Mouse (Mus musculus) embryo, embryonic 10.5 days (tissue): ENCODE results near the gene Ipo11.
"Not testable (repeated sequence)": the region's sequence is repeated elsewhere in the genome, so short reads cannot be mapped to it uniquely, and the experiment has no call there.

Source experiments
- DNase-seq: peaks from one replicate; pipeline ENCODE4 v3.0.0-alpha.2; 2015; ENCODE audit warnings: low spot score

Gene Ipo11

DNA sequence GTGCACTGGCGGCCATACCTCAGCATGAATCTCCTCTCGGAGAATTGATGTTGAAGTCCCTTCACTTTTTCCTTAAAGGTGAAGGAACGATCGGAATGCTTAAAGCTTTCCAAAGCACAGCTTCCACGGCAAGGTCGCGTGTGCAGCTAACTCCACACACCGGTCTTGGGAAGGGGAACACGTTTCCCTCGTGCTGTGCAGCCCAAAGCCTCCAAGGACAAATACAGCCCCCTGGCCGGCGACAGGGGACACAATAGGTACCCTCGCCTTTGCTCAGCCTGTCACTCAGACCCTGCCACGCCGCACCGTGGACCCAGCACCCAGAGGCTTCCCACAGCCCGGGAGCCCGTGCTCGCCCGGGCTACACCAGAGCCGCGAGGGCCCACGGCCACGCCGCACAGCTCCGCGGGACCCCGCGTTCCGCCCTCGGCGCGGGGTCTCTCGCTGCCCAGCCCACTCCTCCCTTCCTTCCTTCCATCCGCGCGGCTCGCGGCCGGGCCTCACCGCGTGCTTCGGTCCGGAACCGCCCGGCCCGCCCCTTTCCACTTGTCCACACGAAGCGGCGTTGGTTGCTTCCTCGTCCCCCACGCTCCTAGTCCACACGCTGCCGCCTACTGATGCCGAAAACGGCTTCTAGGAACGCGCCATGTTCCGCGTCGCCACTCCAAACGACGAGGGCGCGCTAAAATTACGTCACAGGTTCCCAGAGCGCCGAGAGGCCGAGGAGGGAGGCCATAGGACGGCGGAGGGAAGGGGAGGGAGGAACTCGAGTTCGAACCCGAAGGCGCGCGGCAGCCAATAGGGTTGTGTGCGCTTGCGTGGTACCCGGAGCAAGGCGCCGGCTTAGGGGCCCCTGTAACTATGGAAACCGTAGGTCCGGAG is at the start of gene Ipo11:
TSS of gene Ipo11 (minus strand) at position 703 of the 882 bp plus-strand sequence.
- peak; percentile 99 for DNase-seq

- DNase-seq: no peak
These were observed 24.7 kb upstream of the Ipo11 start for GRCm38 (mm10) chr13:106961496-106961895.

- DNase-seq: no peak
These were observed 23.8 kb upstream of the Ipo11 start for GRCm38 (mm10) chr13:106960557-106960956.

- no peak for DNase-seq
These were observed 21.5 kb upstream of the Ipo11 start for GRCm38 (mm10) chr13:106958286-106958685.

DNA sequence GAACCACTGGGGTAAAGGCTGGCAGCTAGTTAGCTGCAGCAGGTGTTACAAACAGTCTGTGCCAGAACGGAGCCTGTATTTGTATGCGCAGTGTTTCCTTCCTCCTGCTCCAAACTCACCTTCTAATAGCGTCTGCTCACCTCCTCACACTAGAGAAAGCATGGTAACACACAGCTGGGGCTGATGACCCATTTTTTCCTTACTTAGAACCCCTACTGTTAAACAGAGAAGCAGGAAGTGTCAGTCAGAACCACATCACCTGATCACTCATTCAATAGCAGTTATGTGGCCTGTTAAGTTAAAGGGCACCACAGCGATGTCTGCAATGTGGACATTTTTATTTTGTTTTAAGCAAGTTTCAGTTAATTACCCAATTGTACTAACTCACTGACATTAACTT is 20.8 kb upstream of the Ipo11 start:
- no peak for DNase-seq

- no peak for DNase-seq
These were observed 18.1 kb upstream of the Ipo11 start for GRCm38 (mm10) chr13:106954880-106955279.

DNA sequence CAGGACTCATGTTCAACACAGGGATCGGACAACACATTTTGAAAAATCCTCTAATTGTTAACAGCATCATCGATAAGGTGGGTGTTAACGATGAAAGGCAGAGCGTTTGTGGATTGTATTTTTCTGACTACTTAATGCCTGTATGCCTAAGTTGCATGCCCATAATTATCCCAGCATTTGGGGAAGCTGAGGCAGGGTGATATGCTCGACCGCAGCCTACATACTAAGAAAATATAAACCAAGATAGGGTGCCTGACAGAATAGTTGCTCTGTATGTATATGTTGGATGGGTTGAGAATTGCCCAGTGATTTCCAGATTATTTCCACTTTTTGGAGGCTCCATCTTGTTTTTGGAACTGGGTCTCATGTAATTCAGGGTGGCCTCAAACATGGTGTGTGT is 10.8 kb upstream of the Ipo11 start:
- DNase-seq: no peak

- peak; percentile 95 for DNase-seq
These were observed 10.1 kb upstream of the Ipo11 start, which contains the start of gene Dimt1 for GRCm38 (mm10) chr13:106946594-106947540. Dimt1 (plus strand) TSS chr13:106947127.

DNA sequence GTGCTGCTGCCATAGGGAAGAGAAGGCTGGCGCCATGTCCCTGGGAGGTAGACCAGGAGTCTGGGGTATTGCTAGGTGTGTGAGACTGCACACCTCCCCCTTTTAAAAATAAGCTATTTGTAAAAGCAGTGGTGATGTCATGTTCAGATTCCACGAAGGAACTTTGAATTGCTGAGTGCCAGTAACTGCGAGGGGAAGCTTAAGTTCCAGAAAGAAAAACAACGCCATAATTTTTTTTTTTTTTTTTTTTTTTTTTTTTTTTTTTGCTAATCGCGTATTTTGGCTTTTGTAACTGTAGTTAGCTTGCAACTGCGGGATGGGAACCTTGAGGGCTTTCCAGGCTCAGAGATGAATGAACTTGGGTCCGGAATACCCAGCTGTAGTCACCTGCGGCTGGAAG is 8.8 kb upstream of the Ipo11 start:
- DNase-seq: no peak

DNA sequence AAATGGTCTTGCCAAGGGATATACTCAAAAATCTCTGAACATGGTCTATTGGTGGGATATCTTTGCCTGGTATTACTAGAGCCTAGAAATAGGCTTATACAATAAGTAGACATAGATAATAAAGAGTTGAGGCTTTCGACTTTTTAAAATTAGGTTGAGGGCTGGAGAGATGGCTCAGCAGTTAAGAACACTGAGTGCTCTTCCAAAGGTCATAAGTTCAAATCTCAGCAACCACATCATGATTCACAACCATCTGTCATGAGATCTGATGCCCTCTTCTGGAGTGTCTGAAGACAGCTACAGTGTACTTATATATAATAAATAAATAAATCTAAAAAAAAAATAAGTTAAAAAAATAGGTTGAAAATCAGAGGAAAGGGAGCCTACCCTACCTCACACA is 6.0 kb upstream of the Ipo11 start:
- DNase-seq: no peak

DNA sequence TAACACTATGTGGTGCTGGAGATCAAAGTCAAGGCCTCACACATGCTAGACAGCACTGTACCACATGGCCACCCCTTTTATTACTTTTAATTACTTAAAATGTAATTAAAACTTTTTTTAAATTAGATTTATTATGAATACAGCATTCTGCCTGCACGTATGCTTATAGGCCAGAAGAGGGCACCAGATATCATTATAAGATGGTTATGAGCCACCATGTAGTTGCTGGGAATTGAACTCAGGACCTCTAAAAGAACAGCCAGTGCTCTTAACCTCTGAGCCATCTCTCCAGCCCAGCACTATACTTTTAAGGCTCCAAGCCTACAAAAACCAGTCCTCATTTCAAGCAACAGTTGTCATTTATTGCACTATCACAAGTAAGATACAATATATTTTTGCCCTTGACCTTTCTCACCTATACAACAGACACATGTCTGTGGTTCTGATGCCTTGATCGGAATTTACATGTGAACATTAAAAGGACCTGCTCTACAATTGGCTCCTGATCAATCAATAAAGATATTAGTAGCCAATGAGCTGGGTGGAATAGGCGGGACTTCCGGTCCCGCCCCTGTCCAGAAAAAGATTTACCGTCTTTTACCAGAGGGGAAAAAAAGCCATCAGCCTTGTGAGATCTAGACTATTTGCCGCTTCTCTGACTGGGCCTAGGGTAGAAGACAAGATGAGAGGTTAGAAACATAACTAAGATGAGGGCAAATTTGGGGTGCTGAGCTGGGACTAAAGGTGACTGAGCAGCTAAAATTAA is 4.6 kb upstream of the Ipo11 start:
- peak; percentile 77 for DNase-seq

DNA sequence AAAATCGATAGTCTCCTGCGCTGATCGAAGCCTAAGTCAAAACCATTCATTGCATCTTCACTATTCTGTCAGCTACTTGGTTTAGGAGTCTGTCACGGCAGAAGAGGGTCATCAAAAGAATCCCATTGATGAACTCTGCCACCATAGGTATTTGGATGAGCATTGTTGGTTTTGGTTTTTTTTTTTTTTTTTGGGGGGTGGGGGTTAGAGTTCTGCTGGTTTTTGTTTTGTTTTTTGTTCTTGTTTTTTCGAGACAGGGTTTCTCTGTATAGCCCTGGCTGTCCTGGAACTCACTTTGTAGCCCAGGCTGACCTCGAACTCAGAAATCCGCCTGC is 347 bp upstream of the Ipo11 start:
- DNase-seq: no peak

GRCm38 (mm10) chr13:106935871-106936255 is 895 bp downstream of the Ipo11 start:
- no peak for DNase-seq

DNA sequence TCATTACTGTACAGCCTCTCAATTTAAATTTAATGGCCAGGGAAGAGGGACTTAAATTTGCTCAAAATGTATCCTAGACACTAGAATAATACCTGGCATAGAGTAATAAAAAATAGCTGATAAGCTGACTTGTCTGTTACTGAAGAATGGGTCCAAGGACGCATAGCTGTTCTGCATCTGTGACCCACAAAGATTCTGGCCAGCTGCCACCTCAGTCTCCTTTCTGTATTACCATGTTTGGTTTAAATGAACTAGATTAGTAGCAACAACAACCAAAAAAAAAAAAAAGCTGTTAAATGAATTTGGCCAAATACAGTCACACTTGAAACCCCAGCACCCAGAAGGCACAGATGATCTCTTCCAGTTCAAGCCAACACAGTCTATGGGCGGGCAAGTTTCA is 7.6 kb downstream of the Ipo11 start:
- no peak for DNase-seq

GRCm38 (mm10) chr13:106928296-106928695 is 8.5 kb downstream of the Ipo11 start:
- DNase-seq: no peak

- not testable (repeated sequence) for DNase-seq
These were observed 10.8 kb downstream of the Ipo11 start for GRCm38 (mm10) chr13:106925921-106926320.

DNA sequence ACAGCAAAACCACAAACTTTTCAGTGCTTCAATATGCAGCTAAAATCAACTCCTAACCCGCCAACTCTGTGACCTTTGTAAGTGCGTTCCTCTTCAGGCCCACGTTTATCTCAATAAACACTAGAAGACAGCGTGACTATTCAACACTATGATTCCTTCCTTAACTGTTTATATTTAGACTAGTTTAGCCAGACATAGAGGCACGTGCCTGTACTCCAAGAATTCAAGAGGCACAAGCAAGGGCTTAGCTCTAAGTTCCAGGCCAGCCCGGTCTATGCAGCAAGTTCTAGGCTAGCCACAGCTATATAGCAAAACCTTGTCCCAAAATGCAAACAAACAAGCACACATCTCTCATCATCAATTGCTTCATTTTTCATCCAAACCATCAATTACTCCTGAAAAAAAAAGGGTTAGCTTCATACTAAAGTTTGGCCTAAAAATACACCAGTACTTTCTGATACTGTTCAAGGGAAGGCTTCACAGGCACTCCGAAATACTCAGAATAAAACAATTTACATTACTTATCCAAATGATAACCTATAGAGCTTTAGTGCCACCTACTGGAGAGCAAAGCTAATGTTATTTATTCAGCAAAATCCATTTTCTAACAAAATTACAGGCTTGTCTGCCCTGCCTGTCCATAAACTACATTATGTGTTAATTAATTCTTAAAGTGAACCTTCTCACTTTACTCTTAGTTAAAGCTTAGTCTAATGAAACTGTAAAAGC is 18.3 kb downstream of the Ipo11 start:
- peak; percentile 48 for DNase-seq

DNA sequence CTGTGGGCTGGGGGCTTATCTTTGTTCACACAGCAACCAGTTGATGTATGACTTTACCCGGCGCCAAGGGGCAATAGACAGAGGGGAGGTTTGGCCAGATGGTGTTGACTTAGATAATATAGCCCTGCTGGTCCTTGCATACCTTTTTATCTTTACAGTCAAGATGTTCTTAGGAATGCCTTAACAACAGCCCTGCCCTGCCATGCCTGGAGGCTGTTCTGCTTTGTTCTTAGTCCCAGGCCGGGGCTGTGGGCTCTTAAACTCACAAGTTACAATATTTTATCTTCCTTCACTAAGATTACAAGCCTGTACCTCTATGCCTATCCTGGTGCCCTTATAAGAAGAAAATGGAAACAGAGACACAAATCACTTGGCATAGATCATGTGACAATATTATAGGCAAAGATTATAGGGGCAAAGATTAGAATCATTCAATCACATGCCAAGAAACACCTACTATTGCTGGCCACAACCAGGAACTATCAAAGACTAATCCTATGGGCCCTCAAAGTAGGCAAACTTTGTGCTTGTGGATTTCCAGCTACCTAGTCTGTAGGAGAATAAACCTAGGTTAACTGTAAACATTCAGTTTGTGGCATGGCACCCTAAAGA is 23.5 kb downstream of the Ipo11 start:
- no peak for DNase-seq

- DNase-seq: no peak
These were observed 26.7 kb downstream of the Ipo11 start for GRCm38 (mm10) chr13:106910096-106910495.

GRCm38 (mm10) chr13:106907273-106907672 is 29.5 kb downstream of the Ipo11 start:
- DNase-seq: no peak

- DNase-seq: not testable (repeated sequence)
These were observed 31.6 kb downstream of the Ipo11 start for GRCm38 (mm10) chr13:106905154-106905553.
